Mouse (Mus musculus) liver, embryonic 14.5 days (tissue): ENCODE results near the gene Ier5. TPM values are rescaled to one million over a fixed set of nuclear protein-coding genes. Genes with fewer than 3 reads are reported as not detected.

ENCODE experiments used
- ATAC-seq: fragments of 200-750 bp; cut with Nextera tagmentation; 2 replicates; pipeline ENCODE4 v1.8.0; 2017; ENCODE audit warnings: moderate number of reproducible peaks, mild to moderate bottlenecking, moderate library complexity; ENCODE audit not compliant: insufficient read depth
- DNase-seq, 3 experiments: peaks; one replicate each; pipeline ENCODE4 v3.0.0-alpha.2; 2012 to 2013; ENCODE audit warnings: low read depth in 3 of 3, low spot score in 3 of 3
- H3K27ac ChIP-seq: fragments of 300-500 bp; sonication (generic); 2 replicates; pipeline ENCODE4 v1.5.1; 2014; ENCODE audit warnings: moderate library complexity, mild to moderate bottlenecking, control low read depth, inconsistent platforms
- H3K27me3 ChIP-seq: fragments of 300-500 bp; sonication (generic); 2 replicates; pipeline ENCODE4 v1.6.1; 2014; ENCODE audit warnings: mild to moderate bottlenecking, low read length, moderate library complexity; ENCODE audit not compliant: control insufficient read depth, insufficient read depth
- H3K36me3 ChIP-seq: fragments of 300-500 bp; sonication (generic); replicated peaks from 2 replicates; pipeline ENCODE4 v1.6.1; 2014; ENCODE audit warnings: low read depth; ENCODE audit not compliant: control insufficient read depth, insufficient read depth
- H3K4me1 ChIP-seq, 2 experiments: fragments of 200-500 bp in 1 of 2; fragments of 300-500 bp in 1 of 2; sonication (generic) in 1 of 2; replicated peaks; 2 replicates each; pipeline ENCODE4 v1.6.1; 2012 to 2014; ENCODE audit warnings: antibody characterized with exemption in 1 of 2, inconsistent platforms in 1 of 2, low read length in 1 of 2; ENCODE audit not compliant: control insufficient read depth in 2 of 2, insufficient read depth in 2 of 2
- H3K4me2 ChIP-seq: fragments of 300-500 bp; sonication (generic); 2 replicates; pipeline ENCODE4 v1.6.1; 2014; ENCODE audit warnings: low read depth, mild to moderate bottlenecking, control low read depth, moderate library complexity
- H3K4me3 ChIP-seq, 2 experiments: fragments of 200-500 bp in 1 of 2; fragments of 300-500 bp in 1 of 2; sonication (generic) in 1 of 2; 2 replicates each; pipeline ENCODE4 v1.5.1; 2012 to 2014; ENCODE audit warnings: low read depth in 2 of 2, low read length in 2 of 2, mild to moderate bottlenecking in 2 of 2, control low read depth in 1 of 2, inconsistent platforms in 1 of 2, moderate library complexity in 1 of 2; ENCODE audit not compliant: insufficient read depth in 1 of 2
- H3K9ac ChIP-seq: fragments of 300-500 bp; sonication (generic); replicated peaks from 2 replicates; pipeline ENCODE4 v1.6.1; 2014; ENCODE audit warnings: mild to moderate bottlenecking, control low read depth, moderate library complexity
- H3K9me3 ChIP-seq: fragments of 300-500 bp; sonication (generic); 2 replicates; pipeline ENCODE4 v1.6.1; 2016; ENCODE audit warnings: low read length, mixed read lengths; ENCODE audit not compliant: control insufficient read depth
- CTCF ChIP-seq: IDR thresholded peaks from 2 replicates; pipeline ENCODE4 v1.5.1; 2016; ENCODE audit warnings: antibody characterized with exemption, low read depth, control low read depth
- EP300 ChIP-seq: IDR thresholded peaks from 2 replicates; pipeline ENCODE4 v1.6.1; 2016; ENCODE audit warnings: antibody characterized with exemption, low read depth
- WGBS: fragments of 180-500 bp; shearing (Covaris S2); extraction: QIAGEN DNeasy Blood & Tissue Kit; methylation state at CpG from one replicate; pipeline ENCODE4 v1.1.7; 2014; ENCODE audit not compliant: insufficient replicate concordance; 5-methylcytosine and 5-hydroxymethylcytosine counted together
- polyA plus RNA-seq, 2 experiments: library from polyadenylated mRNA; depleted of rRNA in 1 of 2; stranded (reverse) in 1 of 2; unstranded in 1 of 2; fragments of >200 nt; fragmentation: Nextera tagmentation in 1 of 2; extraction: Ambion mirVana in 1 of 2; gene quantifications; 2 replicates each; pipeline versions ENCODE4 v1.2.1 to v1.2.3; 2012 to 2014

The Ier5 gene
- polyA plus RNA-seq, 2 experiments, result 2.9 to 5.8 TPM

DNA sequence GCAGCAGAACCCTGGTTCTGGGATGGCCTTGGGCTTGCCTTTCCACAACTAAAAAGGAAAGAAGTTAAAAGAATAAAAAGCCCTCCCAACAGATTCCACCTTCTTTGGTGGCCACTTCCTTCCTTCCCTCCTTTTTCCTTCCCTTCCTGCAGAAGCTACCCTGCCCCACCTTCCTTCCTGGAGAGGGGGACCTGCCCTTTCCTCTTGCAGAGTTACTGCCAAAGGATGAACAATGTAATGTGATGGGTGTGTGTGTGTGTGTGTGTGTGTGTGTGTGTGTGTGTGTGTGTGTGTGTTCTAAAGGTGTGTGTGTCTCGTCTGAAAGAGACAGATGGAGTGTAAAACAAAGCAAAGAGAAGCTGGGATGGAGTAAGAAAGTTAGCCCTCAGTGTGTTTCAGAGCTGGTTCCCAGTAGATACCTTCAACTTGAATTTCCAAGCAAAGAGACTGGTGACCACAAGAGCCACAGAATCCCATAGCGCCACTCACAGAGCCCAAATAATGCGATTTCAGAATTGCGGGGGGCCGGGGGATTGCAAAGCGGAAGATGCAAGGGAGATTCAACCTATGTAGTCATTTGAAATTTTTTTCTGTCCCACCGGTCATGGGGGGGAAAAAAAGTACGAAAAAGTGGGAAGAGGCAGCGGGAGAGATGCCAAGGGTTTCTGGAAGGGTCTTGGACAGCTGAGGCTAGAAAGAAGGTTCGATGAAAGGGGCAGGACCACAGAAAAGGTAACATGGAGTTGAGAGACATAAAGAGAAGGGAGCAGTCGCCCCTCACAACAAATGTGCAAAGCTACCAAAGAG lies 17.1 kb downstream of the Ier5 start:
- ATAC-seq, result no peak
- no peak for TF ChIP-seq CTCF
- TF ChIP-seq EP300, result no peak
- Histone ChIP-seq H3K27ac (no peak overlapping the region), H3K27me3 (peaks cover 20% of the 10 kb centered on the region), H3K4me2 (peak overlapping the region; percentile 78), H3K9me3 (no peaks in the 10 kb centered on the region), H3K36me3 (no peaks in the 10 kb centered on the region), H3K4me1 (peaks cover 17 to 35% of the 10 kb centered on the region in 2 experiments), H3K9ac (no peak overlapping the region; the same call in 1 of the 2 replicates), H3K4me3 (peak overlapping the region; percentile 38 to 56; a peak in 3 of 4 replicates)
- 13% methylated on average over 11 of the region's 11 CpGs for WGBS
- no peak for DNase-seq

DNA sequence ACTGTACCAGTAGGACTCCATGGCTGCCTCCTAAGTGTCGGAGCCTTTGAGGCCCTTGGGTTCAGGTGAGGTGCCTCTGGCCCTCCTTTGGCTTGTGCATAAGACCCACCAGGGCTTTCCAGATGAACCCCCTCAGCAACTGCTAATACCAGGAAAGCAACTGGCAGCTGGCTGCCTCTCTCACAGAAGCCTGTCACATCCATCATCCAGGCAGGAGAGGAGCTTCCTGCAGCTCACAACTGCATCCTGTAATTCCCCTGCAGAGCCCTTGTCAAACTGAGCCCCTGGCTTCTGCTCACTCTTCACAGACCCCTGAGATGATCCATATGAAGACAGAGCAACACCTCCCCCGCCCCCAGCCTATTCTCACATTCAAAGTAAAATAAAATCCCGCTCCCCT lies 21.8 kb downstream of the Ier5 start:
- no peak for DNase-seq
- Histone ChIP-seq H3K36me3 (no peaks in the 10 kb centered on the region), H3K4me3 (no peak overlapping the region)

DNA sequence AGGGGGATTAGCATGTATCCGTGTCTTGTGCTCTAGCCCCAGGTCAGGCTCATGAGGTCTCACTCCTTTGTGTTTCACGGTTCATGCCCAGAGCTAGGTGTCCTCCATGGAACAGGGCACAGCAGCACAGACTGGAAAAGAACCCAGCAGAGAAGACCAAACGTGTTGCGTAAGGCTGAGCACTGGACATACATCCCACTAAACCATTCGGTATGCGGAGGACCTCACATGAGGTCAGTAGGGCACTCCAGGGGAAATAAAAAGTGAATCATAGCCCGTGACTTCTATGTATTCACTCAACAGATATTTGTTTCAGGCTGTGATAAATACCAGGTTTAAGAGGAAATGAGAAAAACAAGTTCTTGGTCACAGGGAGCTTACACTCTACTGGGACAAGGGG lies 23.6 kb downstream of the Ier5 start:
- ATAC-seq, result peak; percentile 22; the same call in 1 of the 2 replicates
- Histone ChIP-seq H3K27me3 (no peaks in the 10 kb centered on the region), H3K4me1 (peaks cover 0 to 19% of the 10 kb centered on the region in 2 experiments; a peak in 2 of 4 replicates), H3K4me3 (no peak overlapping the region), H3K27ac (no peak overlapping the region), H3K36me3 (no peaks in the 10 kb centered on the region), H3K9me3 (no peaks in the 10 kb centered on the region), H3K4me2 (no peak overlapping the region), H3K9ac (no peak overlapping the region; the same call in 1 of the 2 replicates)
- 61% methylated on average over 7 of the region's 7 CpGs for WGBS
- TF ChIP-seq EP300 (no peak), CTCF (no peak)
- no peak for DNase-seq

More for the DNA sequence above, 21.8 kb downstream of the Ier5 start:
- Histone ChIP-seq H3K9ac (no peak overlapping the region), H3K27me3 (peaks cover 6% of the 10 kb centered on the region), H3K27ac (no peak overlapping the region), H3K4me2 (no peak overlapping the region), H3K9me3 (no peaks in the 10 kb centered on the region), H3K4me1 (peaks cover under 1 to 15% of the 10 kb centered on the region in 2 experiments; a peak in 2 of 4 replicates)
- 46% methylated on average over 3 of the region's 3 CpGs for WGBS
- TF ChIP-seq CTCF (no peak), EP300 (no peak)
- no peak for ATAC-seq

DNA sequence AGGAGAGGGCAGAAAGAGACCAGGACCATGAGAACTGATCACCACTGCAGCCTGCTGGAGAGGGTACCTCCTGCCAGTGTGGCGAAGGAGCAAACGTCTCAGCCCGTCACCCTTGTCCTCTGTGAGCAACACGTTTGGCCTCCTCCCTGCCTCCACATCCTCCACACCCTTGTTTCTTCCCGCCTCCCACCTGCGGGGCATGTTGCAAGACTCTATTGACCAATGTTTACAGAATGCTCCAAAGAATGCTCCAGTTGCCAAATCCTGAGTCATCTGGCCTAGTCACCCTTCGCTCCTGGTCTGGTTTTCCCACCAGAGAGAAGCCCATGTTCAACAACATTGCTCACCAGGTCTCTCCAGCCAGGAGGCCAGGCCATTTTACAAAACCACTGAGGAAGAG lies 24.6 kb downstream of the Ier5 start:
- H3K4me3 ChIP-seq, result no peak overlapping the region
- no peaks in the 10 kb centered on the region for H3K27me3 ChIP-seq
- no peak overlapping the region; the same call in 1 of the 2 replicates for H3K27ac ChIP-seq
- no peaks in the 10 kb centered on the region for H3K36me3 ChIP-seq
- H3K4me1 ChIP-seq, result peaks cover 0 to 19% of the 10 kb centered on the region in 2 experiments; a peak in 2 of 4 replicates
- TF ChIP-seq EP300 (no peak), CTCF (no peak)
- DNase-seq, result no peak
- ATAC-seq, result peak; percentile 33; the same call in 1 of the 2 replicates
- H3K9me3 ChIP-seq, result no peaks in the 10 kb centered on the region
- WGBS, result 43% methylated on average over 7 of the region's 7 CpGs
- no peak overlapping the region for H3K9ac ChIP-seq
- H3K4me2 ChIP-seq, result no peak overlapping the region

DNA sequence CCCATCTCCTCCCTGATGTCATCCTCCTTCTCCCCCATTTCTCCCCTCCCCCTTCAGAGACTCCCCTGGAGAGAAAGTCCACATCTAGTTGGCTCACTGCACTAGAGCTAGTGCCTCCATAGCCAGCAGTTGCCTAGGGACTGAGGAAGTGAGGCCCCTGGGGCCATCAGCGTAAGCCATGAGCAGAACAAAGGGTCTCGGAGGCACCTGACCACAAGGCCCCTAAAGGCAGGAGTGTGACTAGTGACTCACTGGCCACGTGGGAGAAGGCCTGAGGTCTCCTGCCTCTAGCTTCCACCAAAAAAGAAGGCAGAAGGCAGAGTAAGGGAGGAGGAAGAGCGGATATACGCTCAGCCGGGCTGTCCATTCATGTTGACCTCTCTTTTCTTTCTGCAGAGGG lies 25.5 kb downstream of the Ier5 start:
- no peak for DNase-seq
- Histone ChIP-seq H3K4me1 (peaks cover 0 to 19% of the 10 kb centered on the region in 2 experiments; a peak in 2 of 4 replicates), H3K9ac (no peak overlapping the region), H3K4me3 (no peak overlapping the region), H3K9me3 (no peaks in the 10 kb centered on the region), H3K27ac (no peak overlapping the region), H3K36me3 (no peaks in the 10 kb centered on the region), H3K4me2 (no peak overlapping the region), H3K27me3 (no peaks in the 10 kb centered on the region)
- no peak for TF ChIP-seq EP300
- no peak for TF ChIP-seq CTCF
- 63% methylated on average over 6 of the region's 6 CpGs for WGBS
- ATAC-seq, result no peak
